Mouse (Mus musculus) ES-Bruce4 (cell line): ENCODE measurements at regions not wholly inside any gene's neighbourhood (a gene's known extent, or its start where the extent isn't known, plus 50 kb on each side); places are given as distances from the start of the nearest gene placed in this dataset.

Experiments used
- H3K27ac ChIP-seq: 2 replicates; pipeline ENCODE4 v1.5.1; 2012; ENCODE audit warnings: low read length, inconsistent platforms; ENCODE audit not compliant: insufficient read depth
- H3K27me3 ChIP-seq: 2 replicates; pipeline ENCODE4 v1.6.1; 2012; ENCODE audit warnings: mild to moderate bottlenecking, low read length, inconsistent platforms; ENCODE audit not compliant: control insufficient read depth, poor library complexity, insufficient read depth, severe bottlenecking
- H3K36me3 ChIP-seq: 2 replicates; pipeline ENCODE4 v1.6.1; 2012; ENCODE audit warnings: inconsistent platforms, mild to moderate bottlenecking, low read length, moderate library complexity; ENCODE audit not compliant: control insufficient read depth, poor library complexity, insufficient read depth, severe bottlenecking
- H3K4me1 ChIP-seq: one replicate; pipeline ENCODE4 v1.8.1; 2011; ENCODE audit warnings: low read length; ENCODE audit not compliant: control insufficient read depth, insufficient read depth
- H3K4me3 ChIP-seq: 2 replicates; pipeline ENCODE4 v1.5.1; 2011; ENCODE audit warnings: low read depth, mild to moderate bottlenecking, low read length
- H3K9ac ChIP-seq: 2 replicates; pipeline ENCODE4 v1.6.1; 2012; ENCODE audit warnings: low read depth, mild to moderate bottlenecking, inconsistent platforms; ENCODE audit not compliant: poor library complexity, severe bottlenecking
- H3K9me3 ChIP-seq: replicated peaks from 2 replicates; pipeline ENCODE4 v1.6.1; 2012; ENCODE audit warnings: mild to moderate bottlenecking, low read length, inconsistent platforms; ENCODE audit not compliant: control insufficient read depth, poor library complexity, insufficient read depth, severe bottlenecking
- CTCF ChIP-seq: IDR thresholded peaks from one replicate; pipeline ENCODE4 v1.8.1; 2011; ENCODE audit warnings: low read depth, low read length
- EP300 ChIP-seq: IDR thresholded peaks from 2 replicates; pipeline ENCODE4 v1.6.1; 2011; ENCODE audit warnings: low read depth, low read length; ENCODE audit not compliant: insufficient read depth
- POLR2A ChIP-seq: IDR thresholded peaks from one replicate; pipeline ENCODE4 v1.8.1; 2011; ENCODE audit warnings: low read length; ENCODE audit not compliant: insufficient read depth

- TF ChIP-seq POLR2A (no peak), CTCF (peak; percentile 4), EP300 (no peak)
- Histone ChIP-seq H3K27ac (no peak overlapping the region), H3K9ac (no peak overlapping the region), H3K27me3 (no peaks in the 10 kb centered on the region), H3K4me3 (no peak overlapping the region), H3K9me3 (no peaks in the 10 kb centered on the region; the same call in 1 of the 2 replicates), H3K4me1 (no peaks in the 10 kb centered on the region), H3K36me3 (no peaks in the 10 kb centered on the region)
Observed at GRCm38 (mm10) chr15:86566111-86566510, 351.9 kb downstream of the Tbc1d22a start.

- Histone ChIP-seq H3K36me3 (no peaks in the 10 kb centered on the region), H3K4me3 (no peak overlapping the region), H3K9ac (no peak overlapping the region), H3K27me3 (no peaks in the 10 kb centered on the region), H3K27ac (no peak overlapping the region), H3K4me1 (no peaks in the 10 kb centered on the region), H3K9me3 (no peaks in the 10 kb centered on the region)
- TF ChIP-seq EP300: no peak
Observed at GRCm38 (mm10) chr15:86574311-86574710, 360.1 kb downstream of the Tbc1d22a start.

- no peak overlapping the region for H3K9ac ChIP-seq
- H3K4me3 ChIP-seq: no peak overlapping the region
- TF ChIP-seq EP300 (no peak), CTCF (no peak), POLR2A (no peak)
- H3K27ac ChIP-seq: no peak overlapping the region
- no peaks in the 10 kb centered on the region for H3K36me3 ChIP-seq
- no peaks in the 10 kb centered on the region for H3K4me1 ChIP-seq
- no peaks in the 10 kb centered on the region for H3K27me3 ChIP-seq
- H3K9me3 ChIP-seq: no peaks in the 10 kb centered on the region
Observed at GRCm38 (mm10) chr15:86576666-86577065, 362.4 kb downstream of the Tbc1d22a start.

GRCm38 (mm10) chr15:86578689-86579088, 364.4 kb downstream of the Tbc1d22a start:
- TF ChIP-seq EP300: no peak
- TF ChIP-seq CTCF: no peak
- TF ChIP-seq POLR2A: no peak
- Histone ChIP-seq H3K9ac (no peak overlapping the region), H3K27ac (no peak overlapping the region), H3K27me3 (no peaks in the 10 kb centered on the region), H3K4me1 (no peaks in the 10 kb centered on the region), H3K9me3 (no peaks in the 10 kb centered on the region), H3K4me3 (no peak overlapping the region), H3K36me3 (no peaks in the 10 kb centered on the region)

- TF ChIP-seq POLR2A (no peak), CTCF (no peak), EP300 (no peak)
- H3K36me3 ChIP-seq: no peaks in the 10 kb centered on the region
- no peaks in the 10 kb centered on the region for H3K4me1 ChIP-seq
- no peaks in the 10 kb centered on the region for H3K27me3 ChIP-seq
- no peaks in the 10 kb centered on the region for H3K9me3 ChIP-seq
- H3K4me3 ChIP-seq: no peak overlapping the region
- no peak overlapping the region for H3K9ac ChIP-seq
- H3K27ac ChIP-seq: no peak overlapping the region
Observed at GRCm38 (mm10) chr15:86582240-86583090, 368.2 kb downstream of the Tbc1d22a start.

DNA sequence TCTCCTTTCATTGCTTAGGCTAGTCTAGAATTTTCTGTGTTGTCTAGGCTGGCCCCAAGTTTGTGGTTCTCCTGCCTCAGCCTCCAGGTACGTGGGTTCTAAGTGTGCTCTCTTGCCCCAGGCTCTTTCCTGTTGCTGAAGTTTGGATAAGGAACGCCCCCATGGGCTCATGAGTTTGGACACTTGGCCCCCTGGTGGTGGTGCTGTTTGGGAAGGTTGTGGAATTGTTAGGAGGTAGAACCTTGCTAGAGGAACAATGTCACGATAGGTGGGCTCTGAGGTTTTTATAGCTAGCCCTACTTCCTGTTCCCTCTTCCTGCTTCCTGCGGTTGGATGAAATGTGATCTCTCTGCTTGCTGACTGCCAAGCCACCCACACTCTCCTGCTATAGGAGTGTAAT, 371.5 kb downstream of the Tbc1d22a start:
- H3K4me1 ChIP-seq: no peaks in the 10 kb centered on the region
- H3K9me3 ChIP-seq: no peaks in the 10 kb centered on the region
- no peaks in the 10 kb centered on the region for H3K27me3 ChIP-seq
- TF ChIP-seq CTCF (no peak), POLR2A (no peak), EP300 (no peak)
- H3K36me3 ChIP-seq: no peaks in the 10 kb centered on the region
- H3K27ac ChIP-seq: no peak overlapping the region
- H3K4me3 ChIP-seq: no peak overlapping the region
- no peak overlapping the region for H3K9ac ChIP-seq
